Mouse (Mus musculus) cerebellum, postnatal 36 days (tissue): ENCODE data around the gene Ubap1l.
A peak's percentile ranks its signal among the peaks of the same experiment; 100 is the strongest.

Experiments used
- DNase-seq, 2 experiments: peaks; one replicate each; pipeline ENCODE4 v3.0.0; 2021 to 2022; ENCODE audit warnings: mixed read lengths in 2 of 2

Gene Ubap1l

GRCm38 (mm10) chr9:65360641-65361448, at the start of gene Ubap1l:
Gene Ubap1l, plus strand, starts transcription at chr9:65361041.
- no peak for DNase-seq

GRCm38 (mm10) chr9:65312669-65313357, 48.0 kb upstream of the Ubap1l start:
- DNase-seq: no peak

- DNase-seq: no peak
These were observed 47.0 kb upstream of the Ubap1l start for GRCm38 (mm10) chr9:65313846-65314245.

GRCm38 (mm10) chr9:65322255-65322900, 38.5 kb upstream of the Ubap1l start:
- no peak for DNase-seq

DNA sequence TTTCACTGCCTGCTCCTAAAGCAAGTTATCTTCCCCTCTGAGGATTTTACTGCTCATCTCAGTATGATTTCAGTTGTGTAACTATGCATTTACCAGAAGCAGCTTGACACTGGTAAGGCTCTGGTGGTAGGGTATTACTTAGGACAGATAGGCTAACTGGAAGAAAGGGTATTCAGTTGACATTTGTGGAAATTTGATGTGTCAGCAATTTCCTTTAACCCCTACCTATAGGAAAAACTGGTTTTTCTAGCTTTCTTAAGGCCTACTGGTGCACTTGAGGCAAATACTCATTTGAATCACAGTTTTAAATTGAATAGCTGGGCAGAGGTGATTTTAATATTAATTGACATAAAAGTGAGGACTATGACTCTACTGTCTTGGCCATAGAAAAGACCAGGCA, 34.9 kb upstream of the Ubap1l start:
- DNase-seq: no peak

- no peak for DNase-seq
These were observed 33.5 kb upstream of the Ubap1l start for GRCm38 (mm10) chr9:65327371-65327770.

DNA sequence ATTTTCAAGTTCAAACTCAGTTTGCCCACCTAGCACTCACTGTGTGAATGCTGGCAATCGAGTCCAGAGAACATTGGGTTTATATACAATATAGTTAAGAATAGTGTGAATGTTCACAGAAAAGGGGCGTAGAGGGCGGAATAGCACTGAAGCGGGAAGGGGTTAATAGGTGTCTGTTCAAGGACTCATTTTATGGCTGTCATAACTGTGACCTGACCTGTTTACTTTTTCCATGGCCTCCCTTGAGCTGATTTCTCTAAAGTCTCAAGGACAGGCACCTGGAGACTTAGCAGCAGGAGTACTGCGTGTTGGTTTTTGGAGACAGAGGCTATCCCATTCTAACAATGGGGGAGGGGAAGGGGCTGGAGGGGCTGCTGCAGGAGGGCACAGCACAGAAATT, 26.9 kb upstream of the Ubap1l start:
- no peak for DNase-seq

- DNase-seq: no peak
These were observed 21.7 kb upstream of the Ubap1l start for GRCm38 (mm10) chr9:65339146-65339545.

DNA sequence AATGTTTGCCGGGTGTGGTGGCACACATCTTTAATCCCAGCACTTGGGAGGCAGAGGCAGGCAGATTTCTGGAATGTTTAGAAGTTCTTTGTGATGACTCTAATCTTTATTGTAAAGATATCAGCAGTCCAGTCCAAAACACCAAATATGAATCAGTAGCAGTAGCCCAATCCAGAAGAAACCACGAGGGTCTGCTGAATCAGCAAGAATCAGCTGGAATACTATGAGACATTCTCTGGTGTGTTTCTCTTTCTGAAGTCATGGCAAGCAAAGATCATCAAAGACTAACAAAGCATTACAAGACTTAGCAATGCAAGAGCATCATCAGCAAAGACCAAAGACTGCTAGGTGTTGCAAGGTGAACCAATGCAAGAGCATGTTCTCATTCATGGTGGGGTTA, 20.4 kb upstream of the Ubap1l start:
- DNase-seq: no peak

DNA sequence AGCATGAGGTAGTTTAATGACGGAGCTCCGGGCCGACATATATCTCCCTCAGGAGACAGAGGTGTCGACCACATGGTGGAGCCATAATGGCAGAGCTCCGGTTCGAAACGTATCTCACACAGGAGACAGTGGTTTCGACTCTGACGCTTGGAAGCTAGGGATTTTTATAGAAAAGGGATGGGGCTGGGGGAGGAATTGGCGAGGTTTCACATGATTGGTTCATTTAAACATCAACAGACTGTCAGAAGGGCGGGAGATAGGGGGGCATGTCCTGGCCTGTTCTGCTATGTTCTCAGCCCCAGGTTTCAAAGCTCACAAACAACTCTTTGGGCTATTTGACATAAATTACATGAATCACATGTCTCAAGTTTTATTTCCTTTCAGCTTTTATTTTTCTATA, 15.4 kb upstream of the Ubap1l start:
- DNase-seq: peak in 1 of 2 experiments; percentile 13

- DNase-seq: peak; percentile 95 to 99
These were observed 14.9 kb upstream of the Ubap1l start, which contains the start of gene Pdcd7 for GRCm38 (mm10) chr9:65345854-65346475. Gene Pdcd7, plus strand, starts transcription at chr9:65346104.

DNA sequence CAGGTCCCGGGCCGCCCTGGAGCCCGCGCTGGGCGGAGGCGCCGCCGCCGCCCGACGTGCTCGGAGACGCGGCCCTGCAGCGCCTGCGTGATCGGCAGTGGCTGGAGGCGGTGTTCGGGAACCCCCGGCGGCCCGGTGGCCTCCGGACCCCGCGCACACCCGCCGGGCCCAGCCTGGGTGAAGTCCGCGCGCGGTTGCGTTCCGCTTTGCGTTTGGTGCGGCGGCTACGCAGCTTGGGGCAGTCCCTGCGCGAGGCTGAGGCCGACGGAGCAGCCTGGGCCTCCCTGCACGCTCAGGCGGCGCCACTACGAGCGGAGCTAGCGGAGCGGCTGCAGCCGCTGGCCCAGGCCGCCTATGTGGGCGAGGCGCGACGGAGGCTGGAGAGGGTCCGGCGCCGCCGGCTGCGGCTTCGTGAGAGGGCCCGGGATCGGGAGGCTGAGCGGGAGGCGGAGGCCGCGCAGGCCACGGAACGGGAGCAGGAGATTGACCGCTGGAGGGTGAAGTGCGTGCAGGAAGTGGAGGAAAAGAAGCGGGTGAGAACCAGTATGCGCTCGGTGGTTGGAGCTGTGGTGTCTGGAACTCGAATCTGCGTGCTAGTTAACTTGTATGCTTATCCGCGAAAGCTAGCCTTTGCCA, 14.2 kb upstream of the Ubap1l start:
- peak; percentile 47 to 48 for DNase-seq

DNA sequence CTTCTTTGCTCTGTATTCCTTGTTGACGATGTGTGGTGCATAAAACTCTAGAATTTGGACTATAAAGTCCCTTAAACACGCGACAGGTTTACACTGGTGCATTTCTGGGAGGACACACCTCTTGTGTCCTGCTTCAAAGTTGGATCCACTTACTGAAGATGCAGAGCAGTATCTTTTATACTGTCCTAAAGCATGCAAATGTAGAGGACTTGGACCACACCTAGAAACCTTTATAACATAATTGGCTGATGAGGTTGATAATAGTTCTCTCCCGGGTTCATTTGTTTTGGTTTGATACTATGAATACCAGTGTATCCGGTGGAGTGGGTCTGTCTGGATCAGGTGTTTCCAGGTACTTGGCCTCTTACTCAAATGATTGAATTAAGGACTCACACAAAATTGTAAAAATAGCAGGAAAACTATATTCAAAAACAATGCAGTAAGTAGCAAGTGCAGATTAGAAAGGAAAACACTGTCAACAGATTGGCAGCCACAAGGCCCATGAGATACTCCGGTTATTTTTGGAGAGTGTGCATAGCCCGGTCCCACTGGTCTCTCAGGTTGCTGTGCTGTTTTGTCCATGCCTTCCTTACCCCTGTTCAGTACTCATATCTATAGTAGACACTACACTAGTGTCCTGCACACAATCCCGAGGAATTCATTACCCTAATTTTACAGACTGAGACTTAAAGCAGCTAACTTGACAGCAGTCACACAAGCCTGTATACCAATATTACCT, 13.6 kb upstream of the Ubap1l start:
- DNase-seq: no peak

- no peak for DNase-seq
These were observed 7.6 kb upstream of the Ubap1l start for GRCm38 (mm10) chr9:65353251-65353650.

GRCm38 (mm10) chr9:65356561-65356960, 4.3 kb upstream of the Ubap1l start:
- DNase-seq: no peak

- no peak for DNase-seq
These were observed 3.9 kb upstream of the Ubap1l start for GRCm38 (mm10) chr9:65356971-65357370.

DNA sequence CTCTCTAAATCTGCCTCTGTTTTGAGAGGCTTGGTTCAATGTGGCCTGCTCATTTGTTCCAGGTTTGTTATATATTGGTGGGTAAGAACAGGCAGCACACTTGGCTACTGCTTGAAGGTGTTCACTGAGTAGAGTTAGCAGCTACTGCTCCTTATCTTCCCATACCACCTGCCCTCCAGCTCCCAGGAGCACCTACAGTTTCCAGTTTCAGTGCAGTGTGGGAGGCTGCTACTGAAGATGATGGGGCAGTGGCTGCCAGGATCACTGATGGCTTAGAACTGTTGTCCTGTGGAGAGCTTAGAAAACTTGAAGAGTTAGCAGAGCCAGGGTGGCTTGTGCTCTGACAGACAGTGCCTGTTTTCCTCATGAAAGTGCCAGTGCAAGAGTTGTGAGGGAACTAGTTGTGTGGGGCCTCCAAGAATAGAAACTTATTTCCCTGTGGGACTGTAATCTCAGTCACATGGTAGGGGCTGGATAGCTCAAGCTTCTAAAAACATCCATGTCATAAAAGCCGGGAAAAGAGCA, 1.8 kb upstream of the Ubap1l start:
- no peak for DNase-seq

DNA sequence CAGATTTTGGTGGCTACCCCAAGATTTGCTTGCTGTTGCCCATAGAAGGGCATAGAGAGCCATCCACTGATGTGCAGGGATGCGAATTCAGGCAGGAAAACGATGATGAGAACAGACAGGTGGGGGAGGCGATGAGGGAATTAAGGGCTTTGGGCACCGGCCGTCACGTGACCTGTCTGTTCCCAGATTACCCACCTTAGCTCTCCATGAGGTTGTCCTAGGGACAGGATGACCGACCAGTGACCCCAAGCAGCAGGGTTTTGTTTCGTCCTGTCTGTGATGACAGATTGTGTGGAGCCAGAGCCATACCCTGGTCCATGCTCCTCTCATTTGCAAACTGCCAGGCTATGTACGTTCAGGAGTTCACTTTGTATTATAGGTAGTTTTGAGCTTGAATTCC, 2.8 kb downstream of the Ubap1l start:
- DNase-seq: no peak

DNA sequence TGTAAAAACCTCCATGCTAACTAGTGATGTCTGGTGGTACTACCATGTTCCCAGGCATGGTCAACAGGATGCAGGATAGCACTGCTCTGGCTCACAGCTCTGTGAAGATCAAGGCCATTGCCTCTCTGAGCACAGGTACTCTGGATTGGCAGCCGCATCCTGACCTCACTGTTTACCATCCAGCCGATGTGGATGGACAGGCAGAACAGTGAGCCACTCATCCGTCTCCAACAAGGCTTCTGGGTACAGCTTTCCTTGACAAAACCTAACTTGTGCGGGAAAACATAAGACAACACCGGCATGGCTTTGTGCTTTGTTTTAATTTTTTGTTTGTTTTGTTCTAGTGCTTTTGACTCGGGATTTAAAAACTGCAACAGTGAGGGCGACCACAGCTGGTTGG, 4.9 kb downstream of the Ubap1l start:
- DNase-seq: no peak

DNA sequence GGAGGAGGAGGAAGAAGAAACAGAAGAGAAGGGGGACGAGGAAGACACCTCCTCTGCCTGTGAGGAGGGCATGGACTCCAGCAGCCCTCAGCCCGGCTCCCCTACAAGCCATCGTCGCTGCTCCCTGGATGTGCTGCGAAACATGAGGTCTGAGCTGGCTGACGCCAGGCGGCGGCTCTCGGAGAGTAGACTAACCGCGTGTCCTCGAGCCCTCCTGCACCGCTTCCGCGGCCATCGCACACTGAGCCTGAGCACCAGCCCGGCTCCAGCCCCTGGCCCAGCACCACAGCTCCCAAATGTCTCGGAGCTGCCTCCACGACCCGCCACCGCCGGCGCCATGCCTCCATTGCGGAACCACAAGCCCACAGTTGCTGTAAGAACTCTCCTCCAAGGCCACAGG, 10.9 kb downstream of the Ubap1l start:
- DNase-seq: no peak

GRCm38 (mm10) chr9:65372449-65372848, 11.6 kb downstream of the Ubap1l start:
- peak; percentile 20 to 24 for DNase-seq
